Mouse (Mus musculus) stomach, postnatal 0 days (tissue): ENCODE results near the gene Hoxd4. TPM values are rescaled to one million over a fixed set of nuclear protein-coding genes. Genes with fewer than 3 reads are reported as not detected.

Experiments used
- ATAC-seq: fragments of 200-750 bp; cut with Nextera tagmentation; 2 replicates; pipeline ENCODE4 v1.8.0; 2017; ENCODE audit not compliant: low FRiP score, low TSS enrichment
- DNase-seq: peaks from one replicate; pipeline ENCODE4 v3.0.0-alpha.2; 2016; ENCODE audit warnings: low spot score
- H3K27ac ChIP-seq: fragments of 300-500 bp; sonication (generic); replicated peaks from 2 replicates; pipeline ENCODE4 v1.5.1; 2014; ENCODE audit warnings: mild to moderate bottlenecking, control low read depth
- H3K27me3 ChIP-seq: fragments of 300-500 bp; sonication (generic); 2 replicates; pipeline ENCODE4 v1.6.1; 2014; ENCODE audit warnings: low read length; ENCODE audit not compliant: control insufficient read depth, insufficient read depth
- H3K36me3 ChIP-seq: fragments of 300-500 bp; sonication (generic); 2 replicates; pipeline ENCODE4 v1.6.1; 2014; ENCODE audit warnings: low read length, mixed read lengths; ENCODE audit not compliant: control insufficient read depth, insufficient read depth
- H3K4me1 ChIP-seq: fragments of 300-500 bp; sonication (generic); replicated peaks from 2 replicates; pipeline ENCODE4 v1.6.1; 2014; ENCODE audit warnings: antibody characterized with exemption; ENCODE audit not compliant: control insufficient read depth, insufficient read depth
- H3K4me2 ChIP-seq: fragments of 300-500 bp; sonication (generic); replicated peaks from 2 replicates; pipeline ENCODE4 v1.6.1; 2014; ENCODE audit warnings: low read depth, mild to moderate bottlenecking, control low read depth, moderate library complexity
- H3K4me3 ChIP-seq: fragments of 300-500 bp; sonication (generic); 2 replicates; pipeline ENCODE4 v1.5.1; 2014; ENCODE audit warnings: low read depth, low read length, control low read depth
- H3K9ac ChIP-seq: fragments of 300-500 bp; sonication (generic); 2 replicates; pipeline ENCODE4 v1.6.1; 2014; ENCODE audit warnings: mild to moderate bottlenecking, low read length, control low read depth, mixed read lengths
- H3K9me3 ChIP-seq: fragments of 300-500 bp; sonication (generic); 2 replicates; pipeline ENCODE4 v1.6.1; 2016; ENCODE audit warnings: low read length; ENCODE audit not compliant: control insufficient read depth
- CTCF ChIP-seq: IDR thresholded peaks from 2 replicates; pipeline ENCODE4 v1.5.1; 2016; ENCODE audit warnings: antibody characterized with exemption, low read depth, mild to moderate bottlenecking, moderate library complexity
- EP300 ChIP-seq: optimal IDR thresholded peaks from 2 replicates; pipeline ENCODE3; 2016; ENCODE audit warnings: antibody characterized with exemption
- WGBS: fragments of 180-500 bp; shearing (Covaris S2); extraction: QIAGEN DNeasy Blood & Tissue Kit; methylation state at CpG from one replicate; pipeline ENCODE4 v1.1.7; 2014; 5-methylcytosine and 5-hydroxymethylcytosine counted together
- polyA plus RNA-seq: library from polyadenylated mRNA; unstranded; fragments of >200 nt; fragmentation: Nextera tagmentation; extraction: Ambion mirVana; gene quantifications from 2 replicates; pipeline ENCODE4 v1.2.1, GENCODE M21; 2015

Gene Hoxd4
- polyA plus RNA-seq, 1 experiment from 2014 or later, result 0.08 TPM

GRCm38 (mm10) chr2:74720384-74720783, 8.7 kb downstream of the Hoxd4 start:
- H3K4me2 ChIP-seq, result no peak overlapping the region
- H3K4me1 ChIP-seq, result no peaks in the 10 kb centered on the region
- H3K36me3 ChIP-seq, result no peaks in the 10 kb centered on the region
- peaks cover 27% of the 10 kb centered on the region; the same call in 1 of the 2 replicates for H3K27me3 ChIP-seq
- no peak overlapping the region for H3K4me3 ChIP-seq
- DNase-seq, result no peak
- WGBS, result 36% methylated on average over 2 of the region's 2 CpGs
- no peak for TF ChIP-seq EP300
- no peak for TF ChIP-seq CTCF
- no peaks in the 10 kb centered on the region for H3K9me3 ChIP-seq
- ATAC-seq, result no peak
- no peak overlapping the region for H3K9ac ChIP-seq
- H3K27ac ChIP-seq, result no peak overlapping the region

- no peak overlapping the region for H3K4me2 ChIP-seq
- ATAC-seq (no peak), DNase-seq (no peak)
- TF ChIP-seq EP300, result no peak
- no peak for TF ChIP-seq CTCF
- H3K27me3 ChIP-seq, result peaks cover 24% of the 10 kb centered on the region; the same call in 1 of the 2 replicates
- H3K9me3 ChIP-seq, result no peaks in the 10 kb centered on the region
- no peaks in the 10 kb centered on the region for H3K36me3 ChIP-seq
- no peak overlapping the region for H3K4me3 ChIP-seq
- no peaks in the 10 kb centered on the region for H3K4me1 ChIP-seq
- no peak overlapping the region for H3K9ac ChIP-seq
- WGBS, result 28% methylated on average over 5 of the region's 5 CpGs
- H3K27ac ChIP-seq, result no peak overlapping the region
These were observed 9.3 kb downstream of the Hoxd4 start for GRCm38 (mm10) chr2:74720955-74721491.

- no peak overlapping the region for H3K4me3 ChIP-seq
- H3K27me3 ChIP-seq, result peaks cover 24% of the 10 kb centered on the region; the same call in 1 of the 2 replicates
- H3K9ac ChIP-seq, result no peak overlapping the region
- H3K9me3 ChIP-seq, result no peaks in the 10 kb centered on the region
- DNase-seq, result no peak
- WGBS, result 11% methylated on average over 6 of the region's 6 CpGs
- no peak for ATAC-seq
- H3K36me3 ChIP-seq, result no peaks in the 10 kb centered on the region
- no peak overlapping the region for H3K27ac ChIP-seq
- no peaks in the 10 kb centered on the region for H3K4me1 ChIP-seq
- no peak for TF ChIP-seq CTCF
- TF ChIP-seq EP300, result no peak
- no peak overlapping the region for H3K4me2 ChIP-seq
These were observed 10.2 kb downstream of the Hoxd4 start for GRCm38 (mm10) chr2:74721882-74722281.

GRCm38 (mm10) chr2:74722949-74723348, 11.2 kb downstream of the Hoxd4 start:
- Histone ChIP-seq H3K4me1 (no peaks in the 10 kb centered on the region), H3K4me3 (no peak overlapping the region), H3K9me3 (no peaks in the 10 kb centered on the region), H3K27me3 (peaks cover 24% of the 10 kb centered on the region; the same call in 1 of the 2 replicates), H3K9ac (no peak overlapping the region), H3K36me3 (no peaks in the 10 kb centered on the region), H3K4me2 (no peak overlapping the region), H3K27ac (no peak overlapping the region)
- no peak for TF ChIP-seq EP300
- TF ChIP-seq CTCF, result no peak
- DNase-seq (no peak), ATAC-seq (no peak)
- 29% methylated on average over 8 of the region's 8 CpGs for WGBS

- 51% methylated on average over 7 of the region's 7 CpGs for WGBS
- Histone ChIP-seq H3K27me3 (peaks cover 24% of the 10 kb centered on the region; the same call in 1 of the 2 replicates), H3K9me3 (no peaks in the 10 kb centered on the region), H3K36me3 (no peaks in the 10 kb centered on the region), H3K27ac (no peak overlapping the region), H3K4me1 (no peaks in the 10 kb centered on the region), H3K4me3 (no peak overlapping the region), H3K4me2 (no peak overlapping the region), H3K9ac (no peak overlapping the region)
- ATAC-seq, result no peak
- DNase-seq, result no peak
- no peak for TF ChIP-seq EP300
- no peak for TF ChIP-seq CTCF
These were observed 12.7 kb downstream of the Hoxd4 start for GRCm38 (mm10) chr2:74724244-74725015.

- H3K27ac ChIP-seq, result no peak overlapping the region
- no peak for ATAC-seq
- no peak overlapping the region for H3K9ac ChIP-seq
- DNase-seq, result no peak
- WGBS, result 21% methylated on average over 17 of the region's 17 CpGs
- TF ChIP-seq EP300 (no peak), CTCF (no peak)
- no peak overlapping the region for H3K4me3 ChIP-seq
- H3K36me3 ChIP-seq, result no peaks in the 10 kb centered on the region
- no peaks in the 10 kb centered on the region for H3K9me3 ChIP-seq
- H3K4me2 ChIP-seq, result no peak overlapping the region
- H3K4me1 ChIP-seq, result no peaks in the 10 kb centered on the region
- H3K27me3 ChIP-seq, result peaks cover 24% of the 10 kb centered on the region; the same call in 1 of the 2 replicates
These were observed 13.4 kb downstream of the Hoxd4 start for GRCm38 (mm10) chr2:74725171-74725570.
